Mouse (Mus musculus) liver, adult 2 months (tissue): ENCODE results near the gene Mettl7a3. TPM values are rescaled to one million over a fixed set of nuclear protein-coding genes. Genes with fewer than 3 reads are reported as not detected.
A peak's percentile ranks its signal among the peaks of the same experiment; 100 is the strongest.
"Not testable (repeated sequence)": the region's sequence is repeated elsewhere in the genome, so short reads cannot be mapped to it uniquely, and the experiment has no call there.

Experiments used
- DNase-seq: peaks from one replicate; pipeline ENCODE4 v3.0.0-alpha.2; 2011; ENCODE audit warnings: low read depth, low spot score; ENCODE audit errors: extremely low read depth
- H3K27ac ChIP-seq: fragments of 200-500 bp; replicated peaks from 2 replicates; pipeline ENCODE4 v1.5.1; 2012; ENCODE audit warnings: low read depth, mild to moderate bottlenecking, control low read depth, inconsistent platforms, low read length; ENCODE audit not compliant: insufficient read depth
- H3K27me3 ChIP-seq: fragments of 200-500 bp; 2 replicates; pipeline ENCODE4 v1.6.1; 2012; ENCODE audit warnings: mild to moderate bottlenecking, moderate library complexity, low read length, inconsistent platforms; ENCODE audit not compliant: control insufficient read depth, insufficient read depth
- H3K36me3 ChIP-seq: fragments of 200-500 bp; 2 replicates; pipeline ENCODE4 v1.6.1; 2012; ENCODE audit warnings: low read length, inconsistent platforms; ENCODE audit not compliant: control insufficient read depth, insufficient read depth
- H3K4me1 ChIP-seq: fragments of 200-500 bp; 2 replicates; pipeline ENCODE4 v1.6.1; 2011; ENCODE audit warnings: low read length; ENCODE audit not compliant: control insufficient read depth, insufficient read depth
- H3K4me3 ChIP-seq: fragments of 200-500 bp; 2 replicates; pipeline ENCODE4 v1.5.1; 2011; ENCODE audit warnings: low read depth, mild to moderate bottlenecking, control low read depth, low read length, moderate library complexity; ENCODE audit not compliant: insufficient read depth
- H3K79me2 ChIP-seq: fragments of 200-500 bp; 2 replicates; pipeline ENCODE4 v1.6.1; 2012; ENCODE audit warnings: inconsistent platforms, mild to moderate bottlenecking, low read length, moderate library complexity; ENCODE audit not compliant: control insufficient read depth, insufficient read depth
- H3K9ac ChIP-seq: fragments of 200-500 bp; 2 replicates; pipeline ENCODE4 v1.6.1; 2012; ENCODE audit warnings: low read depth, mild to moderate bottlenecking, control low read depth, inconsistent platforms, low read length
- CTCF ChIP-seq: fragments of 200-500 bp; IDR thresholded peaks from 2 replicates; pipeline ENCODE4 v1.5.1; 2011; ENCODE audit warnings: low read depth, low read length, control low read depth
- POLR2A ChIP-seq: fragments of 200-500 bp; IDR thresholded peaks from 2 replicates; pipeline ENCODE4 v1.6.1; 2011; ENCODE audit warnings: low read length, control low read depth; ENCODE audit not compliant: insufficient read depth; ENCODE audit errors: extremely low read depth
- WGBS: fragments of 180-500 bp; shearing (Covaris S2); methylation state at CpG from one replicate; pipeline ENCODE4 v1.1.7; 2018; 5-methylcytosine and 5-hydroxymethylcytosine counted together
- polyA plus RNA-seq: library from polyadenylated mRNA; depleted of rRNA; stranded (reverse); fragments of >200 nt; gene quantifications from 2 replicates; pipeline ENCODE4 v1.2.3, GENCODE M21; 2012
- total RNA-seq: library from RNA; depleted of rRNA; stranded (reverse); fragments of >200 nt; gene quantifications from 2 replicates; pipeline ENCODE4 v1.2.3, GENCODE M21; 2014

Gene Mettl7a3
- total and polyA plus RNA-seq, 2 experiments: not detected

- H3K4me3 ChIP-seq: no peak overlapping the region
- no peak for DNase-seq
- no peak for TF ChIP-seq POLR2A
- no peak for TF ChIP-seq CTCF
Measured at GRCm38 (mm10) chr15:100301556-100301955, 33.2 kb upstream of the Mettl7a3 start.

DNA sequence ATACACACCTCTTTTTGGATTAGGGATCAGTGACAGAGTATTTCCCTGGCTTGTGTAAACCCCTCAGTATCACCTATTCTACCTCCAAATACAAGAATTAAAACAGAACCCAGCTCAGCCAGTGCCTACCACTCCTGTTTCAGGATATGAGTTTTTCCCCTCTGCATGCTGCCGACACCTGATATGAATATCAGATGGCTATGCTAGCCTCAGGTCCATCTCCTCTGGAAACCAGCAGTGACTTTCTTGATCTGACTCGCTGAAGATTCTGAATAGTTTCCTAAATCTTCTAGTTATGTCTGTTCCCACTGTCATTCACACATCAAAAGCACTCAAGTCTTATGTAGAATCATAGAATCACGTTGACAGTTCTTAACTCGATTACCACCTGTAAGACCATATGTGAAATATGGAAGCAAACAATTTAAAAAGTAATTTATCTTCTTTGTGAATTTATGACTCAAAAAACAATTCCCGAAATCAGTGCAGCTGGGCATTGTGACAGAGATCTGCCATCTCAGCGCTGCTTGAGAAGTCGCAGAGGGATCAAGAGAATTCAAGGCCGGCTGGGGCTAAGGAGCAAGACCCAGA lies 31.2 kb upstream of the Mettl7a3 start:
- H3K4me3 ChIP-seq: peak overlapping the region; percentile 23; the same call in 1 of the 2 replicates
- TF ChIP-seq POLR2A (no peak), CTCF (no peak)
- peak overlapping the region; percentile 83 for H3K9ac ChIP-seq

More at GRCm38 (mm10) chr15:100301556-100301955, 33.2 kb upstream of the Mettl7a3 start:
- H3K79me2 ChIP-seq: peaks cover 2% of the 10 kb centered on the region; the same call in 1 of the 2 replicates
- 87% methylated on average over 15 of the region's 15 CpGs for WGBS
- H3K27ac ChIP-seq: no peak overlapping the region
- H3K27me3 ChIP-seq: no peaks in the 10 kb centered on the region
- no peaks in the 10 kb centered on the region for H3K36me3 ChIP-seq
- H3K4me1 ChIP-seq: peaks cover 5% of the 10 kb centered on the region
- H3K9ac ChIP-seq: no peak overlapping the region

GRCm38 (mm10) chr15:100304019-100304991 lies 30.4 kb upstream of the Mettl7a3 start, which contains the start of gene Mettl7a1:
Gene Mettl7a1 (plus strand): TSS chr15:100304140.
- WGBS: under 1% methylated on average over 24 of the region's 30 CpGs
- peaks cover 12% of the 10 kb centered on the region; the same call in 1 of the 2 replicates for H3K79me2 ChIP-seq
- no peaks in the 10 kb centered on the region for H3K27me3 ChIP-seq
- H3K27ac ChIP-seq: peak within 1 kb of the TSS; percentile 99
- peak within 1 kb of the TSS; percentile 94 for H3K4me3 ChIP-seq
- DNase-seq: peak; percentile 96
- TF ChIP-seq CTCF (no peak), POLR2A (peak; percentile 98)
- peak within 1 kb of the TSS; percentile 94 for H3K9ac ChIP-seq
- peaks cover 7% of the 10 kb centered on the region for H3K4me1 ChIP-seq
- peaks cover 7% of the 10 kb centered on the region; the same call in 1 of the 2 replicates for H3K36me3 ChIP-seq

More for the DNA sequence above, 31.2 kb upstream of the Mettl7a3 start:
- H3K27ac ChIP-seq: peak overlapping the region; percentile 98
- H3K79me2 ChIP-seq: peaks cover 11% of the 10 kb centered on the region; the same call in 1 of the 2 replicates
- 29% methylated on average over 8 of the region's 8 CpGs for WGBS
- peaks cover 5% of the 10 kb centered on the region; the same call in 1 of the 2 replicates for H3K36me3 ChIP-seq
- H3K27me3 ChIP-seq: no peaks in the 10 kb centered on the region
- peak; percentile 51 for DNase-seq
- peaks cover 7% of the 10 kb centered on the region for H3K4me1 ChIP-seq

DNA sequence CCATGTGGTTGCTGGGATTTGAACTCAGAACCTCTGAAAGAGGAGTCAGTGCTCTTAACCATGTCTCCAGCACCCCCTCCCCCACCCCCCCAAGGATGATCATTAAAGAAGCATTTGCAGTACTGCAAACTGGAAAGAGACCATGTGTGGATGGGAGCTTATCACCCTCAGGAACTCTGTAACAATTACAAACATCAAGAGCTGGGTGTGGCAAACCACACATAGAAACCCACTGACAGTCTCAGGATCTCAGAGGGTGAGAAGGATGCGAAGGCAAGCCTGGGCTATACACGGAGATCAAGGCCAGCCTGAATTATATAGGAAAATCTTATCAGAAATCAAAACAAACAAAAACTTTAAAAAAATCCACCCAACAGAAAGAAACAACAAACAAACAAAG lies 28.5 kb upstream of the Mettl7a3 start:
- DNase-seq: no peak
- H3K4me3 ChIP-seq: peak overlapping the region; percentile 94
- peak overlapping the region; percentile 99 for H3K27ac ChIP-seq
- WGBS: 38% methylated on average over 2 of the region's 2 CpGs
- peak overlapping the region; percentile 45; the same call in 1 of the 2 replicates for H3K9ac ChIP-seq
- peaks cover 7% of the 10 kb centered on the region; the same call in 1 of the 2 replicates for H3K36me3 ChIP-seq
- peaks cover 13% of the 10 kb centered on the region for H3K4me1 ChIP-seq
- peaks cover 12% of the 10 kb centered on the region; the same call in 1 of the 2 replicates for H3K79me2 ChIP-seq
- TF ChIP-seq POLR2A (no peak), CTCF (no peak)
- H3K27me3 ChIP-seq: no peaks in the 10 kb centered on the region

GRCm38 (mm10) chr15:100307438-100308096 lies 27.2 kb upstream of the Mettl7a3 start:
- peak; percentile 80 for DNase-seq
- H3K27me3 ChIP-seq: not testable (repeated sequence)
- peaks cover 18% of the 10 kb centered on the region for H3K4me1 ChIP-seq
- H3K36me3 ChIP-seq: peaks cover 17% of the 10 kb centered on the region; the same call in 1 of the 2 replicates
- H3K79me2 ChIP-seq: peaks cover 12% of the 10 kb centered on the region; the same call in 1 of the 2 replicates
- TF ChIP-seq CTCF: 0 out of 2 replicates have a peak, but pooled peaks have one; percentile 15
- peak overlapping the region; percentile 57; the same call in 1 of the 2 replicates for H3K27ac ChIP-seq
- peak overlapping the region; percentile 63 for H3K9ac ChIP-seq
- peak overlapping the region; percentile 32; the same call in 1 of the 2 replicates for H3K4me3 ChIP-seq
- 11% methylated on average over 11 of the region's 11 CpGs for WGBS
